In the genomic region with DNA sequence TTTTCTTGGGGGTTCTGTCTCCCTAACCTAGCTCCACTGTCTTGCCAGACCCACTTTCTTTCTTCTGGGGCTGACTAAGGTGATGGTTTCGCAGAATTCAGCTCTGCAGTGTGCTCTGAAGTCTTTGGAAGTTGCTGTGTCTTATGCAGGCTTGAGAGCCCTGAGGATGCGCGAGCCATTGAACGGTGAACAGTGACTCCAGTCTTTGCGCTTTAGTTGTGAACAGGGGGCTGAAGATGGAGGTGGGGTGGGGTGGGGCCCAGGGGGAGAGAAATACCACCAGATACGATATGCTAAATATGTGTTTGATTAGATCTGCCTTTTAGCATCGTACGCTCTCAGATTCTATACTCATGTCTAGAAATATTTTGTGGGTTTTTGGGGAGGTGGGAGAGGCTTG, we compare ENCODE assay signal across 10 mouse cellular contexts. TPM values are rescaled to one million over a fixed set of nuclear protein-coding genes. Genes with fewer than 3 reads are reported as not detected.
A peak's percentile ranks its signal among the peaks of the same experiment; 100 is the strongest.
DNase-seq lines count a peak whose midpoint lies in the region; ATAC-seq and TF ChIP-seq lines count a peak whose summit lies in the region.
"Had no signal": no experiment of that assay in that cellular context is flagged by ENCODE, and none has a peak within 500 bp of the region (broad histone marks: within the 10 kb centered on the region; RNA-seq: fewer than 3 reads in every experiment).

No protein-coding gene starts in this region.

- TF ChIP-seq CTCF in bone marrow macrophage, adult 2 months (IDR thresholded peaks at IDR 0.05; ENCODE audit: low read depth, low read length): no peak

- DNase-seq in heart, postnatal 25 days (ENCODE audit: low spot score): no peak
- DNase-seq in hindbrain, embryonic 11.5 days (ENCODE audit: low spot score): no peak
- no peak for DNase-seq in midbrain, embryonic 11.5 days (ENCODE audit: low spot score, missing footprints)
- DNase-seq in adrenal gland, adult 8-10 months: no peak
- no peak for DNase-seq in cerebellum, adult 18-20 months

- H3K4me3 ChIP-seq in heart, embryonic 12.5 days: peak overlapping the region; percentile 83
- peak overlapping the region; percentile 96 for H3K4me3 ChIP-seq in bone marrow macrophage, adult 2 months (ENCODE audit: insufficient read depth, low read length)
- H3K4me3 ChIP-seq in hindbrain, embryonic 11.5 days (ENCODE audit: low read depth, low read length): peak overlapping the region; percentile 14
- H3K4me3 ChIP-seq in midbrain, embryonic 11.5 days (ENCODE audit: low read depth, low read length): peak overlapping the region; percentile 16; the same call in 1 of the 2 replicates

- intact Hi-C loops in heart, postnatal 25 days (cut with DNase I): loop anchor here (5.0 kb wide), 1 partner anchor 57 kb away; no protein-coding TSS in a partner anchor

- no peaks in the 10 kb centered on the region for H3K9me3 ChIP-seq in heart, embryonic 12.5 days (replicated peaks)
- H3K9me3 ChIP-seq in hindbrain, embryonic 11.5 days (ENCODE audit: control insufficient read depth, low read length): no peaks in the 10 kb centered on the region
- H3K9me3 ChIP-seq in midbrain, embryonic 11.5 days (ENCODE audit: control insufficient read depth, low read length): no peaks in the 10 kb centered on the region

- H3K27me3 ChIP-seq in heart, embryonic 12.5 days (replicated peaks): no peaks in the 10 kb centered on the region
- no peaks in the 10 kb centered on the region for H3K27me3 ChIP-seq in hindbrain, embryonic 11.5 days (ENCODE audit: control insufficient read depth, insufficient read depth, low read length)
- H3K27me3 ChIP-seq in midbrain, embryonic 11.5 days (ENCODE audit: control insufficient read depth, insufficient read depth, low read length): no peaks in the 10 kb centered on the region

- H3K36me3 ChIP-seq in heart, embryonic 12.5 days: peaks cover 22% of the 10 kb centered on the region
- no peaks in the 10 kb centered on the region for H3K36me3 ChIP-seq in hindbrain, embryonic 11.5 days (ENCODE audit: control insufficient read depth, insufficient read depth, low read length)
- H3K36me3 ChIP-seq in midbrain, embryonic 11.5 days (ENCODE audit: control insufficient read depth, insufficient read depth, low read length): no peaks in the 10 kb centered on the region

- WGBS in heart, embryonic 12.5 days: 82% methylated on average over 8 of the region's 8 CpGs
- WGBS in hindbrain, embryonic 11.5 days: 89% methylated on average over 8 of the region's 8 CpGs
- WGBS in midbrain, embryonic 11.5 days: 89% methylated on average over 8 of the region's 8 CpGs

- no peak for TF ChIP-seq POLR2A in bone marrow macrophage, adult 2 months (IDR thresholded peaks at IDR 0.05; ENCODE audit: borderline replicate concordance, low read depth, low read length)

- H3K4me1 ChIP-seq in heart, embryonic 12.5 days (replicated peaks): peaks cover 67% of the 10 kb centered on the region
- H3K4me1 ChIP-seq in bone marrow macrophage, adult 2 months (ENCODE audit: control insufficient read depth, insufficient read depth, low read length): peaks cover 53% of the 10 kb centered on the region
- H3K4me1 ChIP-seq in hindbrain, embryonic 11.5 days (replicated peaks; ENCODE audit: control insufficient read depth, insufficient read depth, low read length): peaks cover 4% of the 10 kb centered on the region
- H3K4me1 ChIP-seq in midbrain, embryonic 11.5 days (ENCODE audit: control insufficient read depth, insufficient read depth, low read length): peaks cover 16% of the 10 kb centered on the region

- H3K27ac ChIP-seq in heart, embryonic 12.5 days (ENCODE audit: poor library complexity, severe bottlenecking): peak overlapping the region; percentile 96
- peak overlapping the region; percentile 32 for H3K27ac ChIP-seq in bone marrow macrophage, adult 2 months (ENCODE audit: insufficient read depth, low read depth, low read length)
- no peak overlapping the region for H3K27ac ChIP-seq in hindbrain, embryonic 11.5 days (ENCODE audit: low read depth, low read length)
- no peak overlapping the region for H3K27ac ChIP-seq in midbrain, embryonic 11.5 days (ENCODE audit: low read depth, low read length)

- H3K4me2 ChIP-seq in heart, embryonic 12.5 days: peak overlapping the region; percentile 90
- H3K4me2 ChIP-seq in hindbrain, embryonic 11.5 days (replicated peaks; ENCODE audit: low read depth, low read length): peak overlapping the region; percentile 73
- H3K4me2 ChIP-seq in midbrain, embryonic 11.5 days: peak overlapping the region; percentile 86

- no peak for ATAC-seq in heart, embryonic 12.5 days (ENCODE audit: insufficient number of reproducible peaks, low FRiP score)
- ATAC-seq in hindbrain, embryonic 11.5 days (ENCODE audit: low FRiP score): no peak
- no peak for ATAC-seq in midbrain, embryonic 11.5 days (ENCODE audit: low FRiP score)
- no peak for ATAC-seq in megakaryocyte-erythroid progenitor cell, adult 5-6 weeks (replicated peaks; ENCODE audit: low FRiP score, low TSS enrichment, poor library complexity, severe bottlenecking)

- H3K9ac ChIP-seq in heart, embryonic 12.5 days: peak overlapping the region; percentile 67
- peak overlapping the region; percentile 46 for H3K9ac ChIP-seq in hindbrain, embryonic 11.5 days (ENCODE audit: low read depth, low read length)
- 0 out of 2 replicates have a peak overlapping the region, but pooled peaks have one; percentile 6 for H3K9ac ChIP-seq in midbrain, embryonic 11.5 days (ENCODE audit: low read length)

RNA-seq across cellular contexts. Expression of gene Rhoq, which starts 2.2 kb away (rescaled TPM):
- 28.4 and 32.6 TPM in 2 replicates for polyA plus RNA-seq in heart, embryonic 12.5 days (2016; fragmentation: Nextera tagmentation; extraction: Ambion mirVana)
- 100 to 1,000 TPM; 140 to 159 TPM for total RNA-seq in heart, postnatal 25 days (2021)
- polyA plus RNA-seq in bone marrow macrophage, adult 2 months (2012; ENCODE audit: insufficient read depth, insufficient read length, missing spikeins): 45.7 and 50.2 TPM in 2 replicates
- 10.7 and 13.1 TPM in 2 replicates for polyA plus RNA-seq in hindbrain, embryonic 11.5 days (2014; fragmentation: Nextera tagmentation; extraction: Ambion mirVana)
- polyA plus RNA-seq in midbrain, embryonic 11.5 days (2014; fragmentation: Nextera tagmentation; extraction: Ambion mirVana): 11.8 and 12.3 TPM in 2 replicates
- 0.13 and 2.8 TPM in 2 replicates for total RNA-seq in megakaryocyte-erythroid progenitor cell, adult 5-6 weeks (2014; fragmentation: Nextera tagmentation)
- total RNA-seq in megakaryocyte-erythroid progenitor cell, adult 5-6 weeks (2017): 1.5 and 2.9 TPM in 2 replicates
- total RNA-seq in adrenal gland, adult 8-10 months (2022): 10 to 100 TPM; 61.2 to 96.2 (median 72.7) TPM

RNA-seq across cellular contexts. Expression of gene Atp6v1e2, which starts 17.4 kb away (rescaled TPM):
- polyA plus RNA-seq in heart, embryonic 12.5 days (2016; fragmentation: Nextera tagmentation; extraction: Ambion mirVana): not detected in 2 replicates
- not detected for total RNA-seq in heart, postnatal 25 days (2021)
- not detected in 2 replicates for polyA plus RNA-seq in bone marrow macrophage, adult 2 months (2012; ENCODE audit: insufficient read depth, insufficient read length, missing spikeins)
- not detected in 2 replicates for polyA plus RNA-seq in hindbrain, embryonic 11.5 days (2014; fragmentation: Nextera tagmentation; extraction: Ambion mirVana)
- polyA plus RNA-seq in midbrain, embryonic 11.5 days (2014; fragmentation: Nextera tagmentation; extraction: Ambion mirVana): 0.14 TPM in 1 of 2 replicates, not detected in the other
- total RNA-seq in megakaryocyte-erythroid progenitor cell, adult 5-6 weeks (2014; fragmentation: Nextera tagmentation): not detected in 2 replicates
- not detected in 2 replicates for total RNA-seq in megakaryocyte-erythroid progenitor cell, adult 5-6 weeks (2017)
- not detected for total RNA-seq in adrenal gland, adult 8-10 months (2022)
- total RNA-seq: gastrocnemius, postnatal 4 days had no signal
- polyA plus RNA-seq: brain, embryonic 14.5 days had no signal

RNA-seq across cellular contexts. Expression of gene Tmem247, which starts 48.0 kb away (rescaled TPM):
- not detected in 2 replicates for polyA plus RNA-seq in heart, embryonic 12.5 days (2016; fragmentation: Nextera tagmentation; extraction: Ambion mirVana)
- not detected for total RNA-seq in heart, postnatal 25 days (2021)
- polyA plus RNA-seq in bone marrow macrophage, adult 2 months (2012; ENCODE audit: insufficient read depth, insufficient read length, missing spikeins): not detected in 2 replicates
- not detected in 2 replicates for polyA plus RNA-seq in hindbrain, embryonic 11.5 days (2014; fragmentation: Nextera tagmentation; extraction: Ambion mirVana)
- polyA plus RNA-seq in midbrain, embryonic 11.5 days (2014; fragmentation: Nextera tagmentation; extraction: Ambion mirVana): not detected in 2 replicates
- not detected in 2 replicates for total RNA-seq in megakaryocyte-erythroid progenitor cell, adult 5-6 weeks (2014; fragmentation: Nextera tagmentation)
- not detected in 2 replicates for total RNA-seq in megakaryocyte-erythroid progenitor cell, adult 5-6 weeks (2017)
- not detected for total RNA-seq in adrenal gland, adult 8-10 months (2022)
- total RNA-seq: gastrocnemius, postnatal 4 days had no signal
- polyA plus RNA-seq: brain, embryonic 14.5 days had no signal

Comparison
In these comparisons a context has a peak if more than half of its experiments do, and no peak if none do; other contexts are left out.
1. H3K27ac ChIP-seq: peak in heart, embryonic 12.5 days (single experiment) and bone marrow macrophage, adult 2 months (single experiment); none in hindbrain, embryonic 11.5 days (single experiment) and midbrain, embryonic 11.5 days (single experiment).
2. H3K4me3 ChIP-seq: peak in every context shown above with its lines; median percentile 96 in bone marrow macrophage, adult 2 months; 83 in heart, embryonic 12.5 days; 16 in midbrain, embryonic 11.5 days; 14 in hindbrain, embryonic 11.5 days.
3. H3K9ac ChIP-seq: peak in every context shown above with its lines; median percentile 67 in heart, embryonic 12.5 days; 46 in hindbrain, embryonic 11.5 days; 6 in midbrain, embryonic 11.5 days.
4. Peak in every context shown above with its lines, with median percentiles within 50 percentile points of each other: H3K4me2 ChIP-seq.